Mouse (Mus musculus) liver, embryonic 14.5 days (tissue): Measurements from ENCODE around the gene Ccdc159. TPM values are rescaled to one million over a fixed set of nuclear protein-coding genes. Genes with fewer than 3 reads are reported as not detected.
A peak's percentile ranks its signal among the peaks of the same experiment; 100 is the strongest.

Source experiments
- ATAC-seq: fragments of 200-750 bp; cut with Nextera tagmentation; 2 replicates; pipeline ENCODE4 v1.8.0; 2017; ENCODE audit warnings: moderate number of reproducible peaks, mild to moderate bottlenecking, moderate library complexity; ENCODE audit not compliant: insufficient read depth
- DNase-seq, 3 experiments: peaks; one replicate each; pipeline ENCODE4 v3.0.0-alpha.2; 2012 to 2013; ENCODE audit warnings: low read depth in 3 of 3, low spot score in 3 of 3
- H3K27ac ChIP-seq: fragments of 300-500 bp; sonication (generic); 2 replicates; pipeline ENCODE4 v1.5.1; 2014; ENCODE audit warnings: moderate library complexity, mild to moderate bottlenecking, control low read depth, inconsistent platforms
- H3K27me3 ChIP-seq: fragments of 300-500 bp; sonication (generic); 2 replicates; pipeline ENCODE4 v1.6.1; 2014; ENCODE audit warnings: mild to moderate bottlenecking, low read length, moderate library complexity; ENCODE audit not compliant: control insufficient read depth, insufficient read depth
- H3K36me3 ChIP-seq: fragments of 300-500 bp; sonication (generic); replicated peaks from 2 replicates; pipeline ENCODE4 v1.6.1; 2014; ENCODE audit warnings: low read depth; ENCODE audit not compliant: control insufficient read depth, insufficient read depth
- H3K4me1 ChIP-seq, 2 experiments: fragments of 200-500 bp in 1 of 2; fragments of 300-500 bp in 1 of 2; sonication (generic) in 1 of 2; replicated peaks; 2 replicates each; pipeline ENCODE4 v1.6.1; 2012 to 2014; ENCODE audit warnings: antibody characterized with exemption in 1 of 2, inconsistent platforms in 1 of 2, low read length in 1 of 2; ENCODE audit not compliant: control insufficient read depth in 2 of 2, insufficient read depth in 2 of 2
- H3K4me2 ChIP-seq: fragments of 300-500 bp; sonication (generic); 2 replicates; pipeline ENCODE4 v1.6.1; 2014; ENCODE audit warnings: low read depth, mild to moderate bottlenecking, control low read depth, moderate library complexity
- H3K4me3 ChIP-seq, 2 experiments: fragments of 200-500 bp in 1 of 2; fragments of 300-500 bp in 1 of 2; sonication (generic) in 1 of 2; 2 replicates each; pipeline ENCODE4 v1.5.1; 2012 to 2014; ENCODE audit warnings: low read depth in 2 of 2, low read length in 2 of 2, mild to moderate bottlenecking in 2 of 2, control low read depth in 1 of 2, inconsistent platforms in 1 of 2, moderate library complexity in 1 of 2; ENCODE audit not compliant: insufficient read depth in 1 of 2
- H3K9ac ChIP-seq: fragments of 300-500 bp; sonication (generic); replicated peaks from 2 replicates; pipeline ENCODE4 v1.6.1; 2014; ENCODE audit warnings: mild to moderate bottlenecking, control low read depth, moderate library complexity
- H3K9me3 ChIP-seq: fragments of 300-500 bp; sonication (generic); 2 replicates; pipeline ENCODE4 v1.6.1; 2016; ENCODE audit warnings: low read length, mixed read lengths; ENCODE audit not compliant: control insufficient read depth
- CTCF ChIP-seq: IDR thresholded peaks from 2 replicates; pipeline ENCODE4 v1.5.1; 2016; ENCODE audit warnings: antibody characterized with exemption, low read depth, control low read depth
- EP300 ChIP-seq: IDR thresholded peaks from 2 replicates; pipeline ENCODE4 v1.6.1; 2016; ENCODE audit warnings: antibody characterized with exemption, low read depth
- WGBS: fragments of 180-500 bp; shearing (Covaris S2); extraction: QIAGEN DNeasy Blood & Tissue Kit; methylation state at CpG from one replicate; pipeline ENCODE4 v1.1.7; 2014; ENCODE audit not compliant: insufficient replicate concordance; 5-methylcytosine and 5-hydroxymethylcytosine counted together
- polyA plus RNA-seq, 2 experiments: library from polyadenylated mRNA; depleted of rRNA in 1 of 2; stranded (reverse) in 1 of 2; unstranded in 1 of 2; fragments of >200 nt; fragmentation: Nextera tagmentation in 1 of 2; extraction: Ambion mirVana in 1 of 2; gene quantifications; 2 replicates each; pipeline versions ENCODE4 v1.2.1 to v1.2.3; 2012 to 2014

The Ccdc159 gene
- polyA plus RNA-seq, 2 experiments: 0.52 to 1.4 TPM

DNA sequence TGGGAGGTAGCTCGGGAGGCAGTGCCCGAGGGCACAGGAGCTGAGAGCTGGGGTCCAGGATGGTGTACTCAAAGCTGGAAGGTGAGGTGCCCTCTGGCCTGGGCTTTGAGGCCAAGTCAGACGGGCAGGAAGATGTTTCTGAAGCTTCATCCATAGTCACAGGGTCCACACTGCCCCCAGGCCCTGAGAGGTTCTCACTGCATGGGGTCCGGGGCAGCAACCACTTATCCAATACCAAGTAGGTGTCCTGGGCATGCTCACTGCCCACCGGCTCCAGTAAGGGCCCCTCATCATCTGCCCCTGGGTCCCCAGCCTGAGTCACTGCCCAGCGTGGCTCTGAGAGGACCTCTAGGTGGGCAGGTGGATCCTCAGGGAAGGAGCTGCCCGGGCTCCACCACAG lies 32.0 kb downstream of the Ccdc159 start:
- H3K27ac ChIP-seq: peak overlapping the region; percentile 20; the same call in 1 of the 2 replicates
- H3K9me3 ChIP-seq: no peaks in the 10 kb centered on the region
- peaks cover 17 to 28% of the 10 kb centered on the region in 2 experiments for H3K4me1 ChIP-seq
- H3K4me2 ChIP-seq: peak overlapping the region; percentile 71
- no peak overlapping the region for H3K9ac ChIP-seq
- H3K36me3 ChIP-seq: peaks cover 45% of the 10 kb centered on the region
- 86% methylated on average over 7 of the region's 7 CpGs for WGBS
- peak overlapping the region in 1 of 2 experiments; percentile 94; a peak in 2 of 4 replicates for H3K4me3 ChIP-seq
- H3K27me3 ChIP-seq: no peaks in the 10 kb centered on the region
- ATAC-seq (no peak), DNase-seq (no peak)
- TF ChIP-seq EP300 (no peak), CTCF (no peak)

DNA sequence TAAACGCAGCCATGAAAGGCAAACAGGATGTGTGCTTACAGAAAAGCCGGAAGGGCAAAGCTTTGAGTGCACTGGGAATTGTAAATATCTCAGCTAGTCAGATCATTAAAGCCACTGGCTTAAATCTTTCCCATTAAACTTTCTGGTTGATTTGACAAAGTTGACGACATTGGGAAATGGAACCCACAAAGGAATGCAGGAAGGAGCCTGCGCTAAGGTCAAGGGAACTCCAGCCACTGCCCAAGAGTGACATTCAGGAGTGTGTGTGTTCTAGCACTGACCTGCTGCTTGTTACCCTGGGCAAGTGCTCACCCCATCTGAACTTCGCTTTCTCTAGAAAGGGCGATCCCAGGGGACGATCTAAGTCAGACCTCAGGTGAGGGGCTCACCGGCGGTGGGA lies 32.9 kb downstream of the Ccdc159 start:
- H3K9ac ChIP-seq: peak overlapping the region; percentile 89
- no peaks in the 10 kb centered on the region for H3K27me3 ChIP-seq
- TF ChIP-seq CTCF: no peak
- TF ChIP-seq EP300: no peak
- no peaks in the 10 kb centered on the region for H3K9me3 ChIP-seq
- H3K4me1 ChIP-seq: peaks cover 13 to 26% of the 10 kb centered on the region in 2 experiments
- DNase-seq (no peak), ATAC-seq (no peak)
- peak overlapping the region; percentile 68 to 94 for H3K4me3 ChIP-seq
- H3K27ac ChIP-seq: peak overlapping the region; percentile 75; the same call in 1 of the 2 replicates
- WGBS: 72% methylated on average over 9 of the region's 9 CpGs
- peaks cover 45% of the 10 kb centered on the region for H3K36me3 ChIP-seq
- peak overlapping the region; percentile 71 for H3K4me2 ChIP-seq

DNA sequence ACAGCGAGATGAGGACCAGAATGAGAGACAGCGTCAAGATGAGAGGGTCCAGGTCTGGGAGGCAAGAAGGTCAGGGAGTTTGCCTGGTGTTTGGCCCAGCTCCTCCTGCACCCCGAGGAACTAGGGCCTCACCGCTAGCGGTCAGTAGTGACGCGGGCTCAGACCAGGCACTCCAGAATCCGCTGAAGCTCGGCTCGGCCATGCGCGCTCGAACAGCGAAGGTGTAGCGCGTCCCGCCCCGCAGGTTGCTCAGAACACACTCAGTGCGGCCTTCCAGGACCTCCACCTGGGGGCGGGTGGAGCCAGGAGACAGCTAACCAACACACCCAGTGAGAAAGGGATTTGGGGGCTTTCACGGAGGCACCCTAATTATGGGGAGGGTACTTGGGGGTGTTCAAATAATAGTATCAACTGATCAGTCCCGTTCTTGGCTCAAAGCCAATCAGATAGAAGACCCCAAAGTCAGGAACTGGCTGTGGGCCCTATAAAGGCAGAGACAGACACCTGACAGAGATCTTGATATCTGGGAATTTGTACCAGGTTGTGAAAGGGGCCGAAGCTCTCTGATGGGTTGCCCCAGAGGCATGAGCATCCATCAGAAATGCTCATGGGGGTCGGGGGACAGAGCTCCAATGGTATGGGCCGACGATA lies 33.4 kb downstream of the Ccdc159 start:
- no peak for TF ChIP-seq EP300
- peak; percentile 45 for TF ChIP-seq CTCF
- 40% methylated on average over 26 of the region's 26 CpGs for WGBS
- DNase-seq (no peak), ATAC-seq (no peak)
- peaks cover 13 to 26% of the 10 kb centered on the region in 2 experiments for H3K4me1 ChIP-seq
- peak overlapping the region; percentile 71 for H3K4me2 ChIP-seq
- H3K9me3 ChIP-seq: no peaks in the 10 kb centered on the region
- H3K27me3 ChIP-seq: no peaks in the 10 kb centered on the region
- H3K27ac ChIP-seq: peak overlapping the region; percentile 75
- peak overlapping the region; percentile 89 for H3K9ac ChIP-seq
- H3K4me3 ChIP-seq: peak overlapping the region; percentile 68 to 94
- H3K36me3 ChIP-seq: peaks cover 45% of the 10 kb centered on the region

DNA sequence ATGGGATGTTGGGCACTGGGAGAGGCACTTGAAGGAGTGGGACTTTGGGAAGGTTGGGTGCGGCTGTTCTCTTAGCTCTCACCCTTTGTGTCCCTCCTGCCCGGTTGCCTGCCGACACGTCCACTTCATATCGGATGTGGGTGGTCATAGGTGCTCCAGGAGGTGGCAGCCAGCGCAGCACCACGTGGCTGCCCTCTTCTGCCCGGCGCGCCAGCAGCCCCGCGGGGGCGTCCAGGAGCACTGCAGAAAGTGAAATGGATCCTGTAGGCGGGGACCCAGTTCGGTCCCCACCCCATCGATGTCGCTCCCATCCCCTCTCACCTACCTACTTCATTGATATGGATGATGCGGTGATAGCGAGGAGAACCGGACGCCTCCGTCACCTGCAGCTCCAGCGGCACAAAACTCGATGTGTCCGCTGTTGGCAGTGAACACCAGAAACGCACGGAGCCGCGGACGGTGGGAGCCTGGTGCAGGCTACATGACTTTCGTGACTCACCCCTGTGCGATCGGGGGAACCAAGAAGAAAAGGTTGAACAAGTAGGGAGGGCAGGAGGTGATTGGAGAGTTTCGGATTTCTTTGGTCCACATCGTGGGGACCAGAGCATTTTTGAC lies 34.2 kb downstream of the Ccdc159 start:
- under 1% methylated on average over 35 of the region's 35 CpGs for WGBS
- ATAC-seq (no peak), DNase-seq (no peak)
- Histone ChIP-seq H3K27me3 (no peaks in the 10 kb centered on the region), H3K27ac (peak overlapping the region; percentile 75), H3K4me3 (peak overlapping the region; percentile 68 to 94), H3K4me2 (peak overlapping the region; percentile 71), H3K4me1 (peaks cover 13 to 24% of the 10 kb centered on the region in 2 experiments), H3K9me3 (no peaks in the 10 kb centered on the region), H3K36me3 (peaks cover 45% of the 10 kb centered on the region), H3K9ac (peak overlapping the region; percentile 89)
- TF ChIP-seq EP300 (no peak), CTCF (peak; percentile 33; the same call in 1 of the 2 replicates)

DNA sequence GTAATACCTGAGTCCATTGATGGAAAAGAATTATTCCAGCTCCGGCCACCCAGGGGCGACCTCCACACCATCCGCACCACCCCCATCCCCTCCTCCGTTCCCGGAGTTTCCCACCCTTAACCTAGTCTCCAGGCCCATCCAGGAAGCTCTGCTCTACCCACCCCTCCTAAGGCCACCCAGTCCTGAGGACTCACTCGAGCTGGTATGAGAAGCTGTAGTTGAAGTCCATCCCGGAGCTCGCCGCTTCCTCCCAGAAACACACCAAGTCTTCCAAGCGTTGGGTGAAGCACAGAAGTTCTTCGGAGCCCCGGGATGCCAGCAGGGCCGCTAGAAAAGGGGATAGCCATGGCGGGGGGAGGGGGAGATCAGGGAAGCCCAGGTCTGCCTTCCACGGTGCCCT lies 34.7 kb downstream of the Ccdc159 start:
- no peak for DNase-seq
- peak; percentile 10; the same call in 1 of the 2 replicates for ATAC-seq
- no peaks in the 10 kb centered on the region for H3K9me3 ChIP-seq
- WGBS: 0% methylated on average over 15 of the region's 15 CpGs
- TF ChIP-seq CTCF (0 out of 2 replicates have a peak, but pooled peaks have one; percentile 7), EP300 (no peak)
- H3K27ac ChIP-seq: peak overlapping the region; percentile 75
- peak overlapping the region; percentile 89 for H3K9ac ChIP-seq
- H3K4me2 ChIP-seq: peak overlapping the region; percentile 71
- H3K4me3 ChIP-seq: peak overlapping the region; percentile 68 to 94
- peaks cover 45% of the 10 kb centered on the region for H3K36me3 ChIP-seq
- H3K4me1 ChIP-seq: peaks cover 13 to 24% of the 10 kb centered on the region in 2 experiments
- H3K27me3 ChIP-seq: no peaks in the 10 kb centered on the region
